In genomic region chr13:72783727-72784070, GRCm38 (mm10) we compare ENCODE assay signal across 19 mouse cellular contexts.
DNase-seq lines count a peak whose midpoint lies in the region; ATAC-seq and TF ChIP-seq lines count a peak whose summit lies in the region.
"Had no signal": no experiment of that assay in that cellular context is flagged by ENCODE, and none has a peak within 500 bp of the region (broad histone marks: within the 10 kb centered on the region; RNA-seq: fewer than 3 reads in every experiment).

No protein-coding gene starts in this region.

- no peak overlapping the region for H3K4me3 ChIP-seq in hindbrain, postnatal 0 days (ENCODE audit: low read length)
- no peak overlapping the region for H3K4me3 ChIP-seq in hindbrain, embryonic 16.5 days (ENCODE audit: low read length)
- H3K4me3 ChIP-seq: embryonic facial prominence, embryonic 10.5 days; gastrocnemius, adult 2 months; heart, embryonic 13.5 days had no signal

- H3K36me3 ChIP-seq in hindbrain, postnatal 0 days (ENCODE audit: insufficient read depth, low read length), result no peaks in the 10 kb centered on the region
- no peaks in the 10 kb centered on the region for H3K36me3 ChIP-seq in hindbrain, embryonic 16.5 days (ENCODE audit: control insufficient read depth, insufficient read depth, low read length)
- H3K36me3 ChIP-seq: embryonic facial prominence, embryonic 10.5 days; heart, embryonic 13.5 days had no signal

- DNase-seq in hindbrain, postnatal 0 days (ENCODE audit: low spot score), result peak; percentile 13
- DNase-seq in cerebellum, adult 9-10 months, result peak; percentile 34
- peak; percentile 33 for DNase-seq in retina, embryonic 14.5 days (ENCODE audit: low spot score)
- no peak for DNase-seq in c-Kit-positive CD71-positive TER-119-positive erythroid progenitor cells, embryonic 14.5 days (ENCODE audit: low spot score)
- no peak for DNase-seq in Muller cell, postnatal 12 days (ENCODE audit: inconsistent ontology term)
- DNase-seq: adrenal gland, postnatal 36 days; gastrocnemius, adult 2 months; kidney, adult 8-10 months; kidney, postnatal 14 days; liver; right cerebral cortex, postnatal 14 days; spleen, adult 18-20 months; thymus, postnatal 4 days had no signal

- TF ChIP-seq CTCF in hindbrain, postnatal 0 days (IDR thresholded peaks at IDR 0.05; ENCODE audit: low read depth), result no peak

- no peak overlapping the region for H3K4me2 ChIP-seq in hindbrain, postnatal 0 days (ENCODE audit: low read depth, low read length)
- H3K4me2 ChIP-seq in hindbrain, embryonic 16.5 days (ENCODE audit: low read length), result no peak overlapping the region
- H3K4me2 ChIP-seq: heart, embryonic 13.5 days had no signal

- H3K27me3 ChIP-seq in hindbrain, postnatal 0 days (ENCODE audit: insufficient read depth, low read length), result no peaks in the 10 kb centered on the region
- H3K27me3 ChIP-seq in hindbrain, embryonic 16.5 days (replicated peaks; ENCODE audit: control insufficient read depth, insufficient read depth, low read length), result no peaks in the 10 kb centered on the region; the same call in 1 of the 2 replicates
- H3K27me3 ChIP-seq: CH12.LX had no signal

- H3K4me1 ChIP-seq in hindbrain, postnatal 0 days (ENCODE audit: insufficient read depth, low read length), result no peaks in the 10 kb centered on the region
- H3K4me1 ChIP-seq in hindbrain, embryonic 16.5 days (ENCODE audit: control insufficient read depth, insufficient read depth, low read depth, low read length), result no peaks in the 10 kb centered on the region; the same call in 1 of the 2 replicates
- H3K4me1 ChIP-seq: embryonic facial prominence, embryonic 10.5 days; heart, embryonic 13.5 days had no signal

- H3K9me3 ChIP-seq in hindbrain, postnatal 0 days (ENCODE audit: low read length), result no peaks in the 10 kb centered on the region
- no peaks in the 10 kb centered on the region for H3K9me3 ChIP-seq in hindbrain, embryonic 16.5 days (ENCODE audit: control insufficient read depth, low read length)
- H3K9me3 ChIP-seq: embryonic facial prominence, embryonic 10.5 days; heart, embryonic 13.5 days had no signal

- H3K27ac ChIP-seq in hindbrain, postnatal 0 days, result no peak overlapping the region
- no peak overlapping the region for H3K27ac ChIP-seq in hindbrain, embryonic 16.5 days (ENCODE audit: low read depth, low read length)
- H3K27ac ChIP-seq: embryonic facial prominence, embryonic 10.5 days; gastrocnemius, adult 2 months; heart, embryonic 13.5 days had no signal

- no peak for ATAC-seq in hindbrain, postnatal 0 days
- ATAC-seq in hindbrain, embryonic 16.5 days, result no peak
- 0 out of 2 replicates have a peak, but pooled peaks have one; percentile 17 for ATAC-seq in cerebellum, adult (ENCODE audit: insufficient number of reproducible peaks, low FRiP score, low TSS enrichment)
- ATAC-seq: lung, postnatal 0 days had no signal

- no peak overlapping the region for H3K9ac ChIP-seq in hindbrain, postnatal 0 days (replicated peaks; ENCODE audit: low read length)
- H3K9ac ChIP-seq in hindbrain, embryonic 16.5 days (ENCODE audit: low read depth, low read length), result no peak overlapping the region
- H3K9ac ChIP-seq: heart, embryonic 13.5 days had no signal

- 46% methylated on average over 6 of the region's 6 CpGs for WGBS in hindbrain, postnatal 0 days
- 52% methylated on average over 6 of the region's 6 CpGs for WGBS in hindbrain, embryonic 16.5 days

Comparison
In these comparisons a context has a peak if more than half of its experiments do, and no peak if none do; other contexts are left out.
1. DNase-seq: peak in hindbrain, postnatal 0 days (single experiment), cerebellum, adult 9-10 months (single experiment) and retina, embryonic 14.5 days (single experiment); none in c-Kit-positive CD71-positive TER-119-positive erythroid progenitor cells, embryonic 14.5 days (single experiment) and Muller cell, postnatal 12 days (single experiment).